Mouse (Mus musculus) heart, postnatal 25 days (tissue): Measurements from ENCODE around the gene Slc19a3. TPM values are rescaled to one million over a fixed set of nuclear protein-coding genes. Genes with fewer than 3 reads are reported as not detected.
"Not testable (repeated sequence)": the region's sequence is repeated elsewhere in the genome, so short reads cannot be mapped to it uniquely, and the experiment has no call there.

Experiments used
- DNase-seq: peaks from one replicate; pipeline ENCODE4 v3.0.0; 2022; ENCODE audit warnings: low spot score
- intact Hi-C: fragments of 180-260 bp; cut with DNase I; formaldehyde crosslinking; loops from one replicate; pipeline ENCODE4 v1.15.1; 2025
- total RNA-seq, 2 experiments: library from RNA; stranded (reverse); gene quantifications; 2 replicates each; pipeline ENCODE4 v1.2.3; 2021

The Slc19a3 gene
- total RNA-seq, 2 experiments from 2014 or later, result 0.29 to 0.45 TPM

DNA sequence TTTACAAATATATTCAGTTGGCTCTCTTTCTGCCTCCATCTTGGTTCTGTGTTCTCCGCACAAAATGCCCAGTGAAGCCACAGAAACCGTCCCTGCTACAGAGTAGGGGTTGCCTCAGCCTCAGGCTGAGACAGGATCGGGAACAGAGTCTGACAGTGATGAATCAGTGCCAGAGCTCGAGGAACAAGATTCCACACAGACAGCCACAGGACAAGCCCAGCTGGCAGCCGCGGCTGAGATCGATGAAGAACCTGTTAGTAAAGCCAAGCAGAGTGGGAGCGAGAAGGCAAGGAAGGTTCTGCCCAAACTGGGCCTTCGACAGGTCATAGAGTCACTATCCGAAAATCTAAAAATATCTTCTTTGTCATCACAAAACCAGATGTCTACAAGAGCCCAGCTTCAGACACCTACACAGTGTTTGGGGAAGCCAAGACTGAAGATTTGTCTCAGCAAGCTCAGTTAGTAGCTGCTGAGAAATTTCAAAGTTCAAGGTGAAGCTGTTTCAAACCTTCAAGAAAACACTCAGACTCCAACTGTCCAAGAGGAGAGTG lies 22.8 kb downstream of the Slc19a3 start:
- intact Hi-C loops, result no loop called here
- no peak for DNase-seq

DNA sequence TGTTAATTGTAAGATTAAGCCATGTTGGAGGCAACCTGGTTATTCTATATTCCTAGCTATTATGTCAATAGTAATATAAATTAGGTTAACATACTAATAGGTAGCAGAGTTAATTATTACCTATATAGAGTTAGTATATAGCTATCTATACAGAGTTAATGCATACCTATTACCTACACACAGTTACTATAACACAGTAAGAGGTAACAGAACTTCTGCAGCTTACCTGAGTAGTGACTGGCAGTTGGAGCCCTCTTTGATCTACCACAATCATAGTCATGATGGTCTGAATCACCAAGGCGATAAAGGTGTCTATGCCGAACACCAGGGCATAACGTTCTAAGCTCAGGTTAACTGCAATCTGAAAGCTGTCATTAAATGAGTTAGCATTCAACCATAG lies 23.8 kb downstream of the Slc19a3 start:
- no peak for DNase-seq
- intact Hi-C loops, result no loop called here

DNA sequence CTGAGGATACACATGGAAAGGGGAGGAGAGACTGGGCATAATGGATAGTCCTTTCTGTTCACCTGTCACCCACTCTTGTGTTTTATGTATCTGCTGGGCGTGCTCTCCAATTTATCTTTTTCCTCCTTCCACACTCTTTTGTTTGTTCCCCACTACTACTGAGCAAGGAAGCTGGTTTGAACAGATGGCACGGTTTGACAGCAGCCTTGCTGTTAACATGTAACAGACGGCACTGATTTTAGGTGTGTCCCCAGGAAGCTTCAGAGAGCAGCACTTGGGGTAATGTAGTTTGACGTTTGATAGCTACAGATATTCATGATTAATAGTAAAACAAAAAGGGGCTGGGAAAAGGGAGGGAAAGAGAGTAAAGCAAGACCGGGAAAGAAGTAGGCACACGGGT lies 30.8 kb downstream of the Slc19a3 start:
- intact Hi-C loops, result no loop called here
- no peak for DNase-seq

DNA sequence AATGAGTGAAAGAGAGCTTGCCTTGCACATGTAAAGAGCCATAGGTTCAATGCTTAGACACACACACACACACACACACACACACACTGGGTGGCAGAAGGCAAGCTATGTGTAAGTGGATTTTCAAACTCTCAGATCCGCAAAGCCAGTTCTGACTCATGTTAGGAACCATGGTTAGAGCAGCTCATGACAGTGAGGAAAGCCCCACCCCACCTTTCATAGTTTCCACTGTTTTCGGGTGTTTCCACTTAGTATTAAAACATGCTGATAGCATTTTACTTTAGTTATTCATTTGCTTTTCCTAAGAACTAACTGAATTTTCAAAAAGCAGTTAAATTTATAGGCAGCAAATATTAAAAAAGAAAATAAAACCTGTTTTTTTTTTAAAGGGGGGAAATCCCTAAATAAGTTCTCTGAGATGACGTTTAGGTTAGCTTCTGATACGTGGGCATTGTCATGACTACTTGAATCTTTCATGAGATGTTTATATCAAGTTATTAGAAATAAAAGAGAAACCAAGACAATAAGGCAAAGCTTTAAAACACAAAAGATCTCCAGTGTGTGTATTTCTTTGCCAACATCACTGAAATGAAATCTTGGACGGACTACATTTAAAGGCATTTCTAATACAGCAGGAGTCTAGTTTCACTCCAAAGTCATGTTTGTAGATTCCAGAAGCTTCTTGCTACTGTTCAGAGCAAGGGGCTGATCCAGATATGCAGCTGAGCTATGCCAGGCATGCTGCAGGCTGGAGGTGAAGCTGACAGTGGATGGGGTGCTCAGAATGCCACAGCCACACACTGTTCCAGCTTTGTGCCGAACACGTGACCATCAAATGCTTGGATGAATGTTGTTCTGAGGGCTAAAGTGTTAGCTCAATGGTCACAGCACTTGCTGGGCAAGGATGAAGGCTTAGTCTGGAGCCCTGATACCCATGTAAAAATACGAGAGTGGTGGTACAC lies 31.7 kb downstream of the Slc19a3 start:
- DNase-seq, result no peak
- intact Hi-C loops, result no loop called here

DNA sequence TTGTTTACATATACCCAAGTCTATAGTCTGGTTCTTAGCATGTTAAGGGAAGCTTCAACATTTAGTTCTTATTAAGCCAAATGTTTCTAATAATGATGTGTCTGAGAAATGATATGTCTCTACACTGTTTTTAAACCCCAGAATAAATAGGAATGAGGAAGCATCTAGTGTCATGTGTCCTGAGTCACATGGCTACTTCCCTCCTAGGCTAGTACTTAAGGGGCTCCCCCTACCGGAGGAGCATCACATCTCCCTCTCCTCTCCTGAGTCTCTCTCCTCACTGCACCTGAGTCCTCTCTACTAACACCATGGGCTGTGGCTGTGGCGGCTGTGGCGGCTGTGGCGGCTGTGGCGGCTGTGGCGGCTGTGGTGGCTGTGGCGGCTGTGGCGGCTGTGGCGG lies 37.9 kb downstream of the Slc19a3 start, which contains the start of gene Gm47959:
Gene Gm47959 (plus strand): TSS at position 243 of the 400 bp plus-strand sequence.
- intact Hi-C loops, DNase-seq: not testable (repeated sequence)

DNA sequence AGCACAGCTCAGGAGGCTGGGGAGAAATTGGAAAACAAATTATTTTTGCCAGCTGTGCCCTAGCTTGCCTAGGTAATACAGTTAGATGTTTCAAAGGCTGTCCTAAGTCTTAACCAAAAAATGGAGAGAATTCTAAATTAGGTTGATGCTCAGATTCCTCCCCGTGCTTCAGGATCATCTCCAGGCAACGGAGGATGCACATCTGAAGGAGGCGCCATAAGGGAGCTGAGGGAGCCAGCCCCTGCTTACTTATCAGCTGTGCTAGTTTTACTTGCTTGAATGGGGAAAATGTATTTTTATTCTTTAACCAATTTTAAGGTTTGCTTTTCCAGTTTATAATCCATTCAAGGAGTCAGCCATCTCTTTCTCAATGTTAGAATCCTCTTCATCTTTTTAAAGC lies 44.3 kb downstream of the Slc19a3 start:
- DNase-seq, result no peak
- intact Hi-C loops, result no loop called here

DNA sequence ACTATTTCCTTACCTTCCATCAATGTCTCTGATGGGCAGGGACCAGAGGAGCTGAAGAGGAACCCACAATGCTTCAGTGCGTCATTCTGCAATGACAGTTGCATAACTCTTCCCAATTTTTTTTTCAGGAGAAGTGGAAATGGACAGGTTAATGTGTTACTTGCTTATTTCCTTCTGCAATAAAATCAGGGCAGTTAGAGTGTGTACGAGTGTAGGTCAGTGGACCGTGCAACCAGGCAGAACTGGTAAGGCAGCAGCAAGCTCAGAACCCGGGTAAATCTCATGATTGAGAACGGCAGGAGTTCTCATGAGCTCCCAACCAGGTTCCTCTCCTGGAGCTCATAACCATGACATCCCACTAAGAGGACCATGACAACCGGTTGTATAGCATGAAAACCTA lies 46.2 kb downstream of the Slc19a3 start:
- no peak for DNase-seq
- intact Hi-C loops, result no loop called here

DNA sequence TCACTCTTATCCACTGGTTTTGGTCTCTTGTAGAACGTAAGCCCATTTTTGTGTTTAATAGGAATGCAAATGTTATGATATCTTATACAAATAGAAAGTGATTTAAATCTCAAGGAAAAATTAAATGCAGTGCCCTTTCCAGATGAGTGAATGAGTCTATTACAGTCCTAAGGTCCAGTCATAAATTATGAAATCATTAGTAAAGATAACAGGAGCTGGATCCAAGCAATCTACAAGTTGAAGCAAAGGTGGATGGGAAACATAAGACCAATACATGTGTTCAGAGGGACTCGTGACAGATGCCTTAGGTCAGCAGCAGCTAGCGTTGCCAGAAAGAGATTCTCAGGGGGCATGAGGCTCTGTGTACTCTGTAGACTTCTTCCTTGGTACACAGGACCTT lies 46.7 kb downstream of the Slc19a3 start:
- intact Hi-C loops, result no loop called here
- DNase-seq, result no peak

DNA sequence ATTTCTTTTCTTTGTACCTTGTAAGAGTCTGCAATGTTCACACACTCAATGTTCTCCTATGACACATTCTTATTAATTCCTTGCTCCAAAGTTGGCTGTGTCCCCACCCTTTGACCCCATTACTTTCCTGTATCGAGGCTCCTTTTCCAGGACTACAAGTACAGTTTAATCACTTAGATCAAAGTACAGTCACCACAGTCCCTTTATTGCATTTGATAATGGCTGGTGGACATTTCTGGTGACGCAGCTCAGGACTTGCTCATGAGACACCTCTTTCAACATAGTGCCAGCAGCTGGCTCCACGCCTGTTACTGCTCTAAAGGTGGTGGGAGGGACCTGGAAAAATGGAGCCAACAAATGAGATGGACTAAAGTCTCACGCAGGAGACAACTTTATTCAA lies 47.2 kb downstream of the Slc19a3 start:
- no peak for DNase-seq
- intact Hi-C loops, result no loop called here

DNA sequence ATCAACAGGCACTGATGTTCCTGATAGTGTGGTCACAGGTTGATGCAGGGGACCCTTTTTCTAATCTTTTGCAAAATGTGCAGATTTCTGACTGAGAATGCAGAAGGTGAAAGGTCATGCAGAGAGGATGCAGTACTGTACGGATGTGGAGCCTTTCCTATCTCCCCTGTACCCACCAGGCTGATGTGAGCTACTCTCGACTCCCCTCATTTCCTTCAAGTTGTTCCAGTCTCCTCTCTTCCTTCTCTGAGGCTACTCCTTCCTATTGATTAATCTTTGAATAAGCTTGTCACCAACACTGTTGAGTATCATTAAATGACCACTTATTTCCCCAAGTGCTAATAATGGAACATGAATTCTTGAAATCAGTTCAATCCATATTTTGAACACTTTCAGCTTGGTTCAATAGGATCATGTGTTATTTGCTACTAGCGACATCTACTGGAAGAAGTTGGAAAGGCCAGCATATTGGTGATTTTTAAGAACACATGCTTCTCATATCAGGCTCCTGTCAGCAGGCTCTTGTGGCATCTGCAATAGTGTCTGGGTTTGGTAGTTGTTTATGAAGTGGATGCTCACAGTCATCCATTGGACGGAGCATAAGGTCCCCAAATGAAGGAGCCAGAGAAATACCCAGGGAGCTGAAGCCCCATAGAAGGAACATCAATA lies 50.6 kb downstream of the Slc19a3 start:
- DNase-seq, result no peak

DNA sequence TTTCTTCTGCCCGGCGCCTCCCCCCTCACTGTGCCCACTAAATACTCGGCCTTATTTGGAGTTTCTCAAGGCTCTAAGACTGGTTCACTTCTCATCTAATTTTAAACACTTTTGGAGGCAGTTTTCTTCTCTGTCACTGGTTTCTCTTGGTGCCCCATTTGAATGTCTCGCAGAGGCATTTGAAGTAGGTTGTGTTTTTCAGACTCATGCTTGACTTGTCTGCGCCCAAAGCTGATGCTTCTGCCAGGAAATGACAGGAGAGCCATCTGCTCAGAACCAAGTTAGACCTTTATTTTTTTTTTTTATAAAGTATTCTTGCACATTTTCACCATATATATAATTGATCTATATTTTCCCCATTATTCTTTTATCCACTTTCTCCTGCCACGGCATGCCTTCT lies 51.5 kb downstream of the Slc19a3 start:
- no peak for DNase-seq
- intact Hi-C loops, result loop anchor here (1.0 to 10.0 kb wide), 3 partner anchors 148 to 432 kb away; partner anchors contain the start of gene Agfg1

More for the DNA sequence above, 50.6 kb downstream of the Slc19a3 start:
- intact Hi-C loops, result loop anchor here (1.0 to 10.0 kb wide), 3 partner anchors 149 to 433 kb away; partner anchors contain the start of gene Agfg1

DNA sequence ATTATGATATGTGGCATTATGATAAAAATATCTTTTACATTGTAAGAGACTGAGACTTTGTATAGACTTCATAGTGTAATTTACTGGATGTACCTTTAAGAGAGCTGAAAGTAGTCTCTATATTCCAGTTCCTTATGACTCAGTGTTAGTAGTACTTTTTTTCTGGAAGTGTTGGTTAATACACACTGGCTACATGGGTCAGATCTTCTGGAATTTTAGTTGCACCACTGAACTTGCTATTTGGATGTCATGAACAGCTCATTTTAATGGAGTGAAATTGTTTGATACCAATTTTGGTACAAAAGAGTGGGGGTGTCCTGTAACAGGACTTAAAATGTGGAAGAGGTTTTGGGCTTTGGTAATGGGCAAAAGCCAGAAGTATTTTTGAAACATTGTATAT lies 60.4 kb downstream of the Slc19a3 start:
- intact Hi-C loops, result no loop called here
- no peak for DNase-seq

DNA sequence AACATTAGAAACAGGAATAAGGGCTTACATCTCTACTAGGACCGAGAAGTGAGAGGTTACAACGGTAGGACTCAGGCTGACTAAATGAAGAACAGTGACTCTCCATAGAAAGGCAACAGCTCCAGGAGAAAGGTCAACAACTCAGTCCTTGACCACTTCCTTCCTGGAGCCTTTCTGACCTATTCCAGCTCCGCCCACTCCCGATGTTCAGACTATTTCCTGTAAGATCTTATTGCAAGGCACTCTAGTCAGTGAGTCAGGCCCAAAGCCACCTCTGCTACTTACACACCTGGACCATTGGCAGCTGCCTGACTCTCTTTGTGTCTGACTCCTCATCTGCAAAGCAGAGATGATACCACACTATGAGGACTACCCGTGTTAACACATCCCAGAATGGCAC lies 62.5 kb downstream of the Slc19a3 start:
- DNase-seq, result no peak
- intact Hi-C loops, result no loop called here

DNA sequence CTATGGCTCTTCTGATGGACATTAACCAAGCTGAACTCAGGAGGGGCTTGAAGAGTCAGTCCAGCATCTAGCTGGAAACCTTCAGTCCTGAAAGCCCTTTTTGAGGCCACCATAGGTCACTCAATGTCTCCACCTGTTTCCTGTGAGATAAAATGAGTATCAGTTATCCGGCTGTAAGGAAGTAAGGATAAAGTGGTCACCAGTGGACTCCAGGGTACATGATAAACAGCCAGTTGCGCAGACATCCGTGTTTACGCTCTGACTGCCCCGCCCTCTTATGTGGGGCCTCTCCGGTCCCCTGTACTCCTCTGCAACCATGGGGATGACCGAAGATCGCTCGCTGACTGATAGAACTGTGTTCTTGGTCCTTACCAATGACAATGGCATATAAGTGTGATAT lies 63.9 kb downstream of the Slc19a3 start:
- intact Hi-C loops, result no loop called here
- DNase-seq, result no peak

DNA sequence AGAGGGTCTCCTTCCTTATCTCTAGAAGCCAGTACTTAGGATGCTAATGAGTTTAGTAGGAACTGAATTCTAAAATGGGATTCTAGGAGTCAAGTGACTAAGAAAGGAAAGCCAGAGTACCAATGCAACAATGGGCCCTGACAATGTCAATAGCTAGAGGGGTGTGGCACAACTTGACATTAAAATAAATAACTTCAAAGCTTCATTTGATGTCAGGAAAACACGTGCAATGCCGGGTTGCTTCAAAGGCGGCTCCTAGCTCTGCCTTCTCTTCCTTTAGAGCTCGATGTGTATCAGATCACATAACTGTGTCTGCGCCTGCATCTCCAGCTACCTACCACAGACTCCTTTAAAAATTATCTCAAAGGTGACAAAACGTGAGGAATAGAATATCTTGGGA lies 64.3 kb downstream of the Slc19a3 start:
- DNase-seq, result no peak
- intact Hi-C loops, result no loop called here

DNA sequence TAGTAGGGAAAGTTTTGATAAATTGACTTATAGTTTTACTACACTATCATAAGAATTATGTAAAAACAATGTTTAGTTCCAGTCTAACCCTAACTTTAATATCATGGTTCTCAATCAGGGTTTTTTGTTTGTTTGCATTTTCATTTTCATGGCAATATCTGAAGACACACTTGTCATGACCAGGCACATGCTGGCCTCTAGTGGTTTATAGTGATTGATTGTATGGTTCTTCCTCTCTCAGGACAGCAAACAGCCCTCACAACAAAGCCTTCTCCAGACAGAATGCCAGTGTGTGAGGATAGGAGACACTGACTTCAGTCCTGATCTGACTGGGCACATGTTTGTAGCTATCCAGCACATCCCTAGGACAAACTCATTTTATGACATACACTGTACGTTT lies 65.0 kb downstream of the Slc19a3 start:
- intact Hi-C loops, result no loop called here
- no peak for DNase-seq

DNA sequence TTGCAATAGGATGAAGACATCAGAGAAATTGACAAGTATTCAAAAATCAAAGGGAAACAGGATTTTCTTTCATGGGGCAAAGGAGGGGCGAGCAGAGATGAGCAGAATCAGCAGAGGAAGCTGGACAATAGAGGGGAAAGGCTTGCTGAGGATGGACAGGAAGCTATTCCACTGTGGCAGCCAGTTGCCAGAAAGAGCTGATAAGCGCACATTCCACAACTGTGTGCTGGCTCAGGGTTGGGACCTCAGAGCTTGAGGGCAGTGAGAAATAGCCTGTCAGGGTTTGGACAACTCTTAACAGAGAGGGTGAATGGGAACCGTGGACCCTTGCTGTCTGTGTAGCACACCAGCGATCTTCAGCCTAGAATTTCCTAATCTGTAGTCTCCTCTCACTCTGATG lies 66.2 kb downstream of the Slc19a3 start:
- intact Hi-C loops, result no loop called here
- DNase-seq, result peak; percentile 4

DNA sequence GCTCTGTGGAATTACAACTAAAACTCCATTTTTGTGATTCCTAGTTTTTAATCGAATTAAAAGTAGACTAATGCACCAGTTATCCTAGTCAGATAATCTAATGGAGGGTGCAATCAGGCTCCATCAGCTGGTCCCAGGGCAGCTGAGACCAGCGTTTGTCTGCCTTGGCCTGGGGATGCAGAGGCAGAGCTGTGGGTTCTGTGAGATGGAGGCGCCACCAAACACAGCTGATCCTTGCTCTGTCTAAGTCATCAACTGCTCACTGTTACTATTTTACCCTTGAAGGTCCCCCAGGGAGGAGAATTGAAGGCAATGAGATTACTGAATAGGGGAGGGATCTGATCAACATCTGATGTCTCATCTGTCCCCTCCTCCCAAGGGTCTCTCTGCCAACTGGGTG lies 71.8 kb downstream of the Slc19a3 start:
- intact Hi-C loops, result no loop called here
- DNase-seq, result no peak
